Mouse (Mus musculus): Measurements from ENCODE around the gene Il1rl2. TPM values are rescaled to one million over a fixed set of nuclear protein-coding genes. Genes with fewer than 3 reads are reported as not detected.

Il1rl2 gene
- 1.2 and 1.5 TPM in 2 replicates for polyA plus RNA-seq (2015; fragmentation: Nextera tagmentation; extraction: Ambion mirVana)

DNA sequence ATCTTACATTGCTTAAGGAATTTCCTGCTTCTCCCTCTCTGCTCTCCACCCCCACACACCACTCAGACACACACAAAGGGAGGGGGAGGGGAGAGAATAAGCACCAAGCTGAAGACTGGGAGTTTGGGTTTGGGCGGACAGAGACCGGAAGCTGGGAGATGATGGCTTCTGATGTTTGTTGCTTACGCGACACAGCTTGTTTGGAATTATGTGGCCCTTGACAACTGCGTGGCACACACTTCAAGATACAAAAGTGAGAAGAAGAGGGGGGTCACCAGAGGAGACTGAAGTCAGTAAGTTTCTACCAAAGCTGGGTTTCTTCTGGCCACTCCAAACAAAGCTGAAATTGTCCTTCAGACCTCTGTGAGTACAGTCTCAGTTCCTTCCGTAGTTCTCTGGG lies at the start of gene Il1rl2:
Gene Il1rl2 (plus strand): TSS at position 154 of the 400 bp plus-strand sequence.
- no peak for ATAC-seq (ENCODE audit: low read depth)
- peaks cover 7% of the 10 kb centered on the region for H3K27me3 ChIP-seq (ENCODE audit: control insufficient read depth, insufficient read depth, low read depth, low read length)

DNA sequence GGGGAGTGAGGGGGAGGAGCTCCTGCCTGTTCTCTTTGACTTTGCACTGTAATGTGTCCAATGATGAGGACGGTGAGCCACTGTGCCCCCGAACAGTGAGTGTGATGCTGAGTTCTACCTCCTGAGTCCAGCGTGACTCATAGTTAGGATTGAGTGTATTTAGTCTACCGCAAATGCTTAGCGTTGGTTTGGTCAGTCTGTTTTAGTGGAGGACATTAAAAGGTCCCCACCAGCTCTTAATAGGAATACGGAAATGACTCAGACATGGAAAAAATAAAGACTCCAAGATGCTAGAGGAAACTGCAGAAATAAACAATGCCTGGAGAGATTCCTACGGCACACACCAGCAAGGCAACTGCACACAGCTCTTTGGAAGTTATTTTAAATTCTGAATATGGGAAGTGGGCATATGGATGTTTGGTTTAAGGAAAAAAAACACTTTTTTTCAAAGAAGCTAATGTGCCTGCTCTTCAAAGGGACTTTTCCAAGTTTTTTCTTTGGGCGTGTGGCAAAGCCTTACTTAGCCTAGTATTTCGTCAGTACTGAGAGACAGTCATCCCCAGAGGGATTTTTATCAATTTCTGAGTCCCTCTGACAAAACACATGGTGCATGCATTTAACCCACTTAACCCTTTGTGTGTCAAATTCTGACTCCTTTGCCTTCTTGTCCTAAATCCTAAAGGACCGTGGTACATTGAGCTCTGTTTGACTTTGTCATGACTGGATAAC lies 49.0 kb upstream of the Il1rl2 start:
- no peak for ATAC-seq (ENCODE audit: low read depth)
- Histone ChIP-seq H3K9me3 (replicated peaks; ENCODE audit: control insufficient read depth, low read length) (no peaks in the 10 kb centered on the region), H3K4me2 (ENCODE audit: low read depth, low read length) (no peak overlapping the region), H3K4me1 (ENCODE audit: control insufficient read depth, low read depth, low read length) (no peaks in the 10 kb centered on the region; the same call in 1 of the 2 replicates), H3K4me3 (ENCODE audit: low read depth, low read length) (no peak overlapping the region), H3K27ac (ENCODE audit: low read length) (no peak overlapping the region), H3K27me3 (ENCODE audit: control insufficient read depth, insufficient read depth, low read depth, low read length) (no peaks in the 10 kb centered on the region), H3K36me3 (ENCODE audit: control insufficient read depth, insufficient read depth) (no peaks in the 10 kb centered on the region), H3K9ac (ENCODE audit: low read depth, low read length) (no peak overlapping the region)
- WGBS (ENCODE audit: insufficient replicate concordance) = 51% methylated on average over 10 of the region's 10 CpGs

More for the DNA sequence above, at the start of gene Il1rl2:
- Histone ChIP-seq H3K36me3 (ENCODE audit: control insufficient read depth, insufficient read depth) (no peaks in the 10 kb centered on the region), H3K27ac (ENCODE audit: low read length) (no peak within 1 kb of the TSS), H3K9me3 (replicated peaks; ENCODE audit: control insufficient read depth, low read length) (no peaks in the 10 kb centered on the region), H3K4me3 (ENCODE audit: low read depth, low read length) (peak within 1 kb of the TSS; percentile 55), H3K9ac (ENCODE audit: low read depth, low read length) (peak within 1 kb of the TSS; percentile 13), H3K4me2 (ENCODE audit: low read depth, low read length) (peak within 1 kb of the TSS; percentile 67), H3K4me1 (ENCODE audit: control insufficient read depth, low read depth, low read length) (peaks cover 20% of the 10 kb centered on the region)
- 17% methylated on average over 6 of the region's 6 CpGs for WGBS (ENCODE audit: insufficient replicate concordance)

DNA sequence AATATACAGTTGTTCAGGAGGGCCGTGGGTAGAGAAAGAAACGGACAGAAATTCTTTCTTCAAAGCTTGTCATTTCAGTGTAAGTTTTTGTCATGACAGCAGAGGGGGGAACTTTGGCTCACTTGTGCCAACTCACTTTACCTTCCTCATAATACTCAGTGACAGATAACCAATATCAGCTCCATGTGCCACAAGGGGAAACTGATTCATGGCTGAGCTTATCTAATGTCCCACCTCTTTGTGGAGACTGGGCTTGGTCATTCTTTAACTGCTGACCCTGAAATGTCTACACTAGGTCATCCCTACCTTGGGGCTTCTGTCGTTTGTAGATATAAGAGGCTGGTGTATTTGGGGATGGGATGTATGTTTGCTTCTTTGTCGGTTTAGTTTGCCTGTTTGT lies 46.5 kb upstream of the Il1rl2 start:
- no peak overlapping the region for H3K4me3 ChIP-seq (ENCODE audit: low read depth, low read length)
- no peaks in the 10 kb centered on the region for H3K27me3 ChIP-seq (ENCODE audit: control insufficient read depth, insufficient read depth, low read depth, low read length)
- no peak; the same call in 1 of the 2 replicates for ATAC-seq (ENCODE audit: low read depth)
- no peaks in the 10 kb centered on the region for H3K9me3 ChIP-seq (replicated peaks; ENCODE audit: control insufficient read depth, low read length)
- H3K4me2 ChIP-seq (ENCODE audit: low read depth, low read length) = no peak overlapping the region
- no peaks in the 10 kb centered on the region for H3K36me3 ChIP-seq (ENCODE audit: control insufficient read depth, insufficient read depth)
- WGBS (ENCODE audit: insufficient replicate concordance) = 48% methylated on average over 4 of the region's 4 CpGs
- no peak overlapping the region for H3K9ac ChIP-seq (ENCODE audit: low read depth, low read length)
- no peaks in the 10 kb centered on the region for H3K4me1 ChIP-seq (ENCODE audit: control insufficient read depth, low read depth, low read length)
- no peak overlapping the region for H3K27ac ChIP-seq (ENCODE audit: low read length)

DNA sequence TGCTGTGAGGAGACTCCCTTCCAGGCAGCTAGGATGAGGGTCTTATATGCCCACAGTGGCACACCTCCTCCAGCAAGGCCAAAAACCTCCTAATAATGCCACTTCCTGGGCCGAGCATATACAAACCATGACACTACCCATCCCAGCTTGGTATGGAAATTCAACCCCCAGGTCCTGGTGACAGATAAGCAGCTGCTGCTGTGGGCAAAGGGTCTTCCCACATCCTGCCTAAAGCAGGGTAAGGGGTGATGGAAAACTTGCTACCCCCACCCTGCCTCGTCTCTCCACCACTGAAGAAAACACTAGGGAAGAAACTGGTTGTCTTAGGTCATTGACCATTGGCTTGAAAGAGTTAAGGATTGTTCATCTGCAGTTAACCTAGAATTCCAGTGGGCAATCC lies 45.7 kb upstream of the Il1rl2 start:
- no peak for ATAC-seq (ENCODE audit: low read depth)
- no peak overlapping the region for H3K27ac ChIP-seq (ENCODE audit: low read length)

DNA sequence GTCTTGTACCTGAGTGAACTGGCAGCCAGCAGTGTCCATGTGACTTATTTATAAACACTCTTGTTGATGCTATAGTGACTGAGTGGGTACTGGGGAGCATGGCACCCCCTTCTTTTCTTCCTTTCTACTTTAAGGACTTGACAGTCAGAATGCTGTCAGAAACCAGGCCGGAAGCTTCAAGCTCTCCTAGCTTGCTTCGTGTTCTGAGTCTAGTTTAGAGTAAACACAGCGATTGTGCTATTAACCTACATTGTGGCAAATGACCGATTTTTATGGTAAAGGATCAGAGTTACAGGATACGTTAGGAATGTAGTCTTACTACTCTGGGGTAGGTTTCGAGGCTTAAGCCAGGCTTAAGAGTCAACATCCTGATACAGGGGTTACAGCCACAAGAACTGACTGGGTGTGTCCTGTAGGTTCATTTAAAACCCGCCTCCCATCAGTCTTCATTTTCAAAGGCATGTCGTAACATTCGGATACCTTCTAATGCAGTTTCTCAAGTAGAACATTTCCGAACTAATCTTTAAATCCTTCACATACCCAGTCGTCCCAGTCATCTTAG lies 45.1 kb upstream of the Il1rl2 start:
- WGBS (ENCODE audit: insufficient replicate concordance) = 70% methylated on average over 11 of the region's 11 CpGs
- Histone ChIP-seq H3K4me1 (ENCODE audit: control insufficient read depth, low read depth, low read length) (peaks cover 2% of the 10 kb centered on the region; the same call in 1 of the 2 replicates), H3K9me3 (replicated peaks; ENCODE audit: control insufficient read depth, low read length) (no peaks in the 10 kb centered on the region), H3K9ac (ENCODE audit: low read depth, low read length) (no peak overlapping the region), H3K4me3 (ENCODE audit: low read depth, low read length) (no peak overlapping the region), H3K4me2 (ENCODE audit: low read depth, low read length) (no peak overlapping the region), H3K36me3 (ENCODE audit: control insufficient read depth, insufficient read depth) (no peaks in the 10 kb centered on the region), H3K27ac (ENCODE audit: low read length) (no peak overlapping the region), H3K27me3 (ENCODE audit: control insufficient read depth, insufficient read depth, low read depth, low read length) (no peaks in the 10 kb centered on the region)
- no peak for ATAC-seq (ENCODE audit: low read depth)

More for the DNA sequence above, 45.7 kb upstream of the Il1rl2 start:
- no peak overlapping the region for H3K4me2 ChIP-seq (ENCODE audit: low read depth, low read length)
- H3K27me3 ChIP-seq (ENCODE audit: control insufficient read depth, insufficient read depth, low read depth, low read length) = no peaks in the 10 kb centered on the region
- H3K4me3 ChIP-seq (ENCODE audit: low read depth, low read length) = no peak overlapping the region
- no peak overlapping the region for H3K9ac ChIP-seq (ENCODE audit: low read depth, low read length)
- no peaks in the 10 kb centered on the region for H3K36me3 ChIP-seq (ENCODE audit: control insufficient read depth, insufficient read depth)
- WGBS (ENCODE audit: insufficient replicate concordance) = 35% methylated on average over 2 of the region's 2 CpGs
- H3K9me3 ChIP-seq (replicated peaks; ENCODE audit: control insufficient read depth, low read length) = no peaks in the 10 kb centered on the region
- H3K4me1 ChIP-seq (ENCODE audit: control insufficient read depth, low read depth, low read length) = no peaks in the 10 kb centered on the region

DNA sequence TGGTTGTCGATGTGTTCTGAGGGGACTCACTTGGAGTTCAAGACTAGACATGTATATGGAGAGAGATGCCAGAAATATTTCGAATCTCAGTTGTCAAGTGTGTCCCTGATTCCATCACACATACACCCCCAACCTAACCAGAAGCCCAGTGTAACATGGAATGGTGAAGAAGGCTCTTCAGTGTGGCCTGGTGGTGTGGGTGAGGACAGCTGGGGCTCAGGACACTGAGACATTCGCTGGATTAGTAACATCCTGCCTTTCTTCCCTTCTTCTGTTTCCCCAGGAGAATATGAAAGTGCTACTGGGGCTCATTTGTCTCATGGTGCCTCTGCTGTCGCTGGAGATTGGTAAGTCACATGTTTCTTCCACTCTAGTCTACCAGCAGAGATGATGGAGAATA lies 42.5 kb upstream of the Il1rl2 start:
- H3K27ac ChIP-seq (ENCODE audit: low read length) = no peak overlapping the region
- no peak overlapping the region for H3K4me2 ChIP-seq (ENCODE audit: low read depth, low read length)
- H3K9ac ChIP-seq (ENCODE audit: low read depth, low read length) = no peak overlapping the region
- H3K36me3 ChIP-seq (ENCODE audit: control insufficient read depth, insufficient read depth) = no peaks in the 10 kb centered on the region
- WGBS (ENCODE audit: insufficient replicate concordance) = 52% methylated on average over 4 of the region's 4 CpGs
- peaks cover 2% of the 10 kb centered on the region; the same call in 1 of the 2 replicates for H3K4me1 ChIP-seq (ENCODE audit: control insufficient read depth, low read depth, low read length)
- no peak overlapping the region for H3K4me3 ChIP-seq (ENCODE audit: low read depth, low read length)
- no peaks in the 10 kb centered on the region for H3K9me3 ChIP-seq (replicated peaks; ENCODE audit: control insufficient read depth, low read length)
- no peaks in the 10 kb centered on the region for H3K27me3 ChIP-seq (ENCODE audit: control insufficient read depth, insufficient read depth, low read depth, low read length)
- no peak for ATAC-seq (ENCODE audit: low read depth)

DNA sequence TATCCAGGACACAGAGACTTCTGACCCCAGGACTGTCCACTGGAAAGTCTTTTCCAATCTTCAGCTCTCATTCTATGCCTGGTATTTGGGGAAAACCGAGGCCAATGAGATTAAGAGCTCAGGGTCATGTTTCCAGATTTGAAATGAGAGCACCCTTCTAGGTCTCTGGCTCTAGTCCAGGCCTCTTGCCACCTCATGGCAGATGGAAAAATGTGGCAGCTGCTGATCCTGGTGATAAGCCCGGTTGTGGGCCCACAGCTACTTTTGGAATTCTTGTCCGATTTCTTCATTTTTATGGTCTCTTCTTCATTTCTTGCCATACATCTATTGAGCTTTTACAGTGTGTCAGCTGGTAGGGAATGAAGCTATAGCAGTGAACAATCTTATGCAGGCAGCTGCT lies 42.0 kb upstream of the Il1rl2 start:
- Histone ChIP-seq H3K27ac (ENCODE audit: low read length) (no peak overlapping the region), H3K36me3 (ENCODE audit: control insufficient read depth, insufficient read depth) (no peaks in the 10 kb centered on the region), H3K4me3 (ENCODE audit: low read depth, low read length) (no peak overlapping the region), H3K9ac (ENCODE audit: low read depth, low read length) (no peak overlapping the region), H3K9me3 (replicated peaks; ENCODE audit: control insufficient read depth, low read length) (no peaks in the 10 kb centered on the region), H3K4me2 (ENCODE audit: low read depth, low read length) (no peak overlapping the region), H3K4me1 (ENCODE audit: control insufficient read depth, low read depth, low read length) (peaks cover 2% of the 10 kb centered on the region; the same call in 1 of the 2 replicates), H3K27me3 (ENCODE audit: control insufficient read depth, insufficient read depth, low read depth, low read length) (no peaks in the 10 kb centered on the region)
- ATAC-seq (ENCODE audit: low read depth) = no peak
- WGBS (ENCODE audit: insufficient replicate concordance) = 62% methylated on average over 3 of the region's 3 CpGs

DNA sequence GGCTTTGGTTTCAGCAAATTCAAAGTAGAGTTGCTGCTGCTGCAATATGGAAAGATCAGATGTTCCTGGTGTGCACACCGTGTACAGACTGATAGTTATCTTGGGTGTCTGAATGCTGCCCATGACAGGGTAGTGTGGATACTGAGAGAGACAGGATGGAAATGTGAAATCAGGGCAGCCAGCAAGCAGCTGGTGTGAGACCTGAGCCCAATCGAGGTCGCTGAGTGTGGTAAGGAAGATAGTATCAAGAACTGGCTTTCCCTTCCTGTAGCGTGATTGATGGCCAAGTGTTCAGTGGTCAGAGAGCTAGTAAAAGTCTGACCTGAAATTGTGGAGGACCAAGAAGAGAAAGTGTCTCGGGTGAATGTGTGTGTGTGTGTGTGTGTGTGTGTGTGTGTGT lies 40.4 kb upstream of the Il1rl2 start:
- H3K4me2 ChIP-seq (ENCODE audit: low read depth, low read length) = no peak overlapping the region
- H3K9ac ChIP-seq (ENCODE audit: low read depth, low read length) = no peak overlapping the region
- H3K9me3 ChIP-seq (replicated peaks; ENCODE audit: control insufficient read depth, low read length) = no peaks in the 10 kb centered on the region
- no peaks in the 10 kb centered on the region for H3K36me3 ChIP-seq (ENCODE audit: control insufficient read depth, insufficient read depth)
- ATAC-seq (ENCODE audit: low read depth) = no peak
- H3K4me1 ChIP-seq (ENCODE audit: control insufficient read depth, low read depth, low read length) = peaks cover 2% of the 10 kb centered on the region; the same call in 1 of the 2 replicates
- no peaks in the 10 kb centered on the region for H3K27me3 ChIP-seq (ENCODE audit: control insufficient read depth, insufficient read depth, low read depth, low read length)
- H3K27ac ChIP-seq (ENCODE audit: low read length) = no peak overlapping the region
- 17% methylated on average over 5 of the region's 5 CpGs for WGBS (ENCODE audit: insufficient replicate concordance)
- H3K4me3 ChIP-seq (ENCODE audit: low read depth, low read length) = no peak overlapping the region

Measured in liver, embryonic 16.5 days (tissue).